Mouse (Mus musculus) adrenal gland, adult 2 months (tissue): ENCODE results near the gene Bin2. TPM values are rescaled to one million over a fixed set of nuclear protein-coding genes. Genes with fewer than 3 reads are reported as not detected.
A peak's percentile ranks its signal among the peaks of the same experiment; 100 is the strongest.

ENCODE experiments used
- DNase-seq: peaks from one replicate; pipeline ENCODE4 v3.0.0; 2021
- polyA plus RNA-seq: library from polyadenylated mRNA; depleted of rRNA; stranded (reverse); fragments of >200 nt; gene quantifications from 2 replicates; pipeline ENCODE4 v1.2.3, GENCODE M21; 2012
- total RNA-seq, 2 experiments: library from RNA; stranded (reverse); gene quantifications; 2 replicates each; pipeline ENCODE4 v1.2.3; 2021

The Bin2 gene
- total and polyA plus RNA-seq, 3 experiments = 3.1 to 4.2 (median 3.7) TPM

GRCm38 (mm10) chr15:100650111-100650510 is 19.2 kb downstream of the Bin2 start:
- no peak for DNase-seq

- no peak for DNase-seq
Measured at GRCm38 (mm10) chr15:100646161-100646560, 23.2 kb downstream of the Bin2 start.

GRCm38 (mm10) chr15:100642451-100642850 is 26.9 kb downstream of the Bin2 start:
- no peak for DNase-seq

GRCm38 (mm10) chr15:100641226-100641810 is 28.0 kb downstream of the Bin2 start:
- DNase-seq = no peak

GRCm38 (mm10) chr15:100639972-100640750 is 29.2 kb downstream of the Bin2 start:
- no peak for DNase-seq

GRCm38 (mm10) chr15:100637661-100638060 is 31.7 kb downstream of the Bin2 start:
- peak; percentile 81 for DNase-seq

GRCm38 (mm10) chr15:100636700-100637501 is 32.5 kb downstream of the Bin2 start, which contains the start of gene Smagp:
Gene Smagp (minus strand): TSS chr15:100636940.
- DNase-seq = peak; percentile 83

- DNase-seq = peak; percentile 16
Measured at GRCm38 (mm10) chr15:100635851-100636645, 33.3 kb downstream of the Bin2 start.

- DNase-seq = no peak
Measured at GRCm38 (mm10) chr15:100635239-100635638, 34.1 kb downstream of the Bin2 start.

GRCm38 (mm10) chr15:100633341-100633740 is 36.0 kb downstream of the Bin2 start:
- DNase-seq = no peak

- DNase-seq = peak; percentile 47
Measured at GRCm38 (mm10) chr15:100632323-100632722, 37.0 kb downstream of the Bin2 start.

GRCm38 (mm10) chr15:100631454-100632170 is 37.7 kb downstream of the Bin2 start:
- DNase-seq = no peak

GRCm38 (mm10) chr15:100630126-100630525 is 39.2 kb downstream of the Bin2 start:
- no peak for DNase-seq

- no peak for DNase-seq
Measured at GRCm38 (mm10) chr15:100628797-100629196, 40.6 kb downstream of the Bin2 start.

- no peak for DNase-seq
Measured at GRCm38 (mm10) chr15:100627774-100628370, 41.5 kb downstream of the Bin2 start.

GRCm38 (mm10) chr15:100627287-100627686 is 42.1 kb downstream of the Bin2 start:
- no peak for DNase-seq

GRCm38 (mm10) chr15:100624435-100624834 is 44.9 kb downstream of the Bin2 start:
- peak; percentile 67 for DNase-seq

- DNase-seq = no peak
Measured at GRCm38 (mm10) chr15:100623754-100624153, 45.6 kb downstream of the Bin2 start.

GRCm38 (mm10) chr15:100622164-100622563 is 47.2 kb downstream of the Bin2 start:
- DNase-seq = no peak

GRCm38 (mm10) chr15:100621671-100622070 is 47.7 kb downstream of the Bin2 start:
- DNase-seq = peak; percentile 77

- DNase-seq = peak; percentile 29
Measured at GRCm38 (mm10) chr15:100619200-100619599, 50.2 kb downstream of the Bin2 start.
